In the genomic region with DNA sequence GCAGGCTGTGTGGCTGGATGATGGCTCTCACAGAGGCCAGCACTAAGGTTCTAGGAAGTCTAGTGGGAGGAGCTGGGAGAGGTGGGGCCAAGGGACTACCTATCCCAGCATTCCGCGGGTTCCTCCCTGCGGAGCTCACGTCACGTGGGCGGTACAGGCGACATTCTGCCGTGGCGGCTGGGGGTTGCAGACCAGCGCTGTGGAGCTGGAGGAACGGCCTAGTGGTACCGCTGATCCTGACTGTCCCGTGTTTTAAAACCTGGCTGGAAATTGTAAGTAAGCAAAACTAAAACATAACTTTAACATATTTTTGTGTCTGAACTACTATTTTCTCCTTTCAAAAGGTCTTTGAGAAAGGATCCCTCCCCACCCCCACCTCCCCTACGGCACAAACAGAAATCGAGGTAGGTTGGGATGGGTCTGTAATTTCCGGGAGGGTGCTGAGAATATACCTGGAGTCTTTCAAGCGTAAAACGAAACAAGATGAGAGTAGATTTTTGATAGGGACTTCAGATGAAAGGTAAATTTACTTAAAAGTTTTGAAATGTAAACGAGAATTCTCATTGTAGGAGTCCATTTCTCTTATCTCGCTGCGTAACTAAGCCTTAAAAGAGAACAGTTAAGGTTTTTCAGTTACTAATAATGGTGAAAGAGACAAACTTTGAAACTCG, we compare ENCODE assay signal across 8 mouse cellular contexts. TPM values are rescaled to one million over a fixed set of nuclear protein-coding genes. Genes with fewer than 3 reads are reported as not detected.
A peak's percentile ranks its signal among the peaks of the same experiment; 100 is the strongest.
DNase-seq lines count a peak whose midpoint lies in the region; ATAC-seq and TF ChIP-seq lines count a peak whose summit lies in the region.

No protein-coding gene starts in this region.

- peak overlapping the region; percentile 68; the same call in 1 of the 2 replicates for H3K27ac ChIP-seq in embryonic facial prominence, embryonic 13.5 days
- H3K27ac ChIP-seq in heart, adult 2 months, result peak overlapping the region; percentile 82
- peak overlapping the region; percentile 51 for H3K27ac ChIP-seq in kidney, adult 2 months (ENCODE audit: insufficient read depth, low read depth, low read length)
- peak overlapping the region; percentile 12; the same call in 1 of the 2 replicates for H3K27ac ChIP-seq in limb, embryonic 12.5 days
- H3K27ac ChIP-seq in midbrain, embryonic 14.5 days (replicated peaks; ENCODE audit: low read depth, low read length), result no peak overlapping the region

- H3K4me1 ChIP-seq in embryonic facial prominence, embryonic 13.5 days, result peaks cover 27% of the 10 kb centered on the region
- H3K4me1 ChIP-seq in heart, adult 2 months (ENCODE audit: control insufficient read depth, insufficient read depth, low read length), result peaks cover 9% of the 10 kb centered on the region
- peaks cover 31% of the 10 kb centered on the region; the same call in 1 of the 2 replicates for H3K4me1 ChIP-seq in kidney, adult 2 months (ENCODE audit: control insufficient read depth, insufficient read depth, low read length)
- H3K4me1 ChIP-seq in limb, embryonic 12.5 days (replicated peaks), result peaks cover 25% of the 10 kb centered on the region
- peaks cover 13% of the 10 kb centered on the region for H3K4me1 ChIP-seq in midbrain, embryonic 14.5 days (ENCODE audit: control insufficient read depth, insufficient read depth, low read length)

- no peaks in the 10 kb centered on the region for H3K9me3 ChIP-seq in embryonic facial prominence, embryonic 13.5 days
- no peaks in the 10 kb centered on the region for H3K9me3 ChIP-seq in limb, embryonic 12.5 days
- H3K9me3 ChIP-seq in midbrain, embryonic 14.5 days (ENCODE audit: control insufficient read depth, low read length), result no peaks in the 10 kb centered on the region

- H3K79me2 ChIP-seq in heart, adult 2 months (replicated peaks; ENCODE audit: control insufficient read depth, insufficient read depth, low read length), result peaks cover 6% of the 10 kb centered on the region

- peak; percentile 97 for DNase-seq in 416B (ENCODE audit: low read depth)
- peak; percentile 57 to 81 for DNase-seq in adrenal gland, postnatal 4 days (ENCODE audit: low spot score in 2 of 2)
- DNase-seq in heart, adult 2 months, result peak; percentile 91 to 93
- peak; percentile 97 for DNase-seq in kidney, adult 2 months
- peak; percentile 95 for DNase-seq in midbrain, embryonic 14.5 days
- DNase-seq in spleen, adult 12 weeks (ENCODE audit: low spot score), result peak; percentile 86

- peak; percentile 22; the same call in 1 of the 2 replicates for TF ChIP-seq CTCF in heart, adult 2 months (IDR thresholded peaks at IDR 0.05)
- 0 out of 2 replicates have a peak, but pooled peaks have one; percentile 3 for TF ChIP-seq CTCF in kidney, adult 2 months (conservative IDR thresholded peaks at IDR 0.05; ENCODE audit: insufficient read depth, insufficient read length, low read depth, low read length)

- peak; percentile 87 for ATAC-seq in embryonic facial prominence, embryonic 13.5 days (ENCODE audit: insufficient number of reproducible peaks, insufficient read depth, low FRiP score, low TSS enrichment, low read depth)
- ATAC-seq in limb, embryonic 12.5 days (ENCODE audit: insufficient number of reproducible peaks, insufficient read depth, low FRiP score, low TSS enrichment, low read depth), result peak; percentile 87
- peak; percentile 80 for ATAC-seq in midbrain, embryonic 14.5 days (ENCODE audit: low FRiP score, low TSS enrichment)

- H3K9ac ChIP-seq in embryonic facial prominence, embryonic 13.5 days, result peak overlapping the region; percentile 77
- H3K9ac ChIP-seq in heart, adult 2 months (ENCODE audit: low read depth, low read length), result peak overlapping the region; percentile 39; the same call in 1 of the 2 replicates
- H3K9ac ChIP-seq in limb, embryonic 12.5 days (replicated peaks), result peak overlapping the region; percentile 73
- H3K9ac ChIP-seq in midbrain, embryonic 14.5 days (replicated peaks; ENCODE audit: low read length), result peak overlapping the region; percentile 65

- peaks cover 15% of the 10 kb centered on the region for H3K36me3 ChIP-seq in embryonic facial prominence, embryonic 13.5 days
- peaks cover 32% of the 10 kb centered on the region for H3K36me3 ChIP-seq in heart, adult 2 months (ENCODE audit: control insufficient read depth, insufficient read depth, low read length)
- no peaks in the 10 kb centered on the region; the same call in 1 of the 2 replicates for H3K36me3 ChIP-seq in kidney, adult 2 months (ENCODE audit: control insufficient read depth, insufficient read depth, low read length)
- peaks cover 25% of the 10 kb centered on the region for H3K36me3 ChIP-seq in limb, embryonic 12.5 days
- peaks cover 18% of the 10 kb centered on the region for H3K36me3 ChIP-seq in midbrain, embryonic 14.5 days (ENCODE audit: control insufficient read depth, insufficient read depth, low read length)

- H3K27me3 ChIP-seq in embryonic facial prominence, embryonic 13.5 days, result no peaks in the 10 kb centered on the region
- H3K27me3 ChIP-seq in heart, adult 2 months (ENCODE audit: control insufficient read depth, insufficient read depth, low read length), result no peaks in the 10 kb centered on the region
- H3K27me3 ChIP-seq in kidney, adult 2 months (replicated peaks; ENCODE audit: control insufficient read depth, insufficient read depth, low read length), result no peaks in the 10 kb centered on the region
- no peaks in the 10 kb centered on the region for H3K27me3 ChIP-seq in limb, embryonic 12.5 days
- H3K27me3 ChIP-seq in midbrain, embryonic 14.5 days (ENCODE audit: control insufficient read depth, insufficient read depth, low read length), result no peaks in the 10 kb centered on the region

- under 1% methylated on average over 22 of the region's 22 CpGs for WGBS in embryonic facial prominence, embryonic 13.5 days
- WGBS in heart, adult 2 months, result under 1% methylated on average over 22 of the region's 22 CpGs
- under 1% methylated on average over 22 of the region's 22 CpGs for WGBS in kidney, adult 2 months
- WGBS in limb, embryonic 12.5 days, result 2% methylated on average over 22 of the region's 22 CpGs
- WGBS in midbrain, embryonic 14.5 days, result 1% methylated on average over 22 of the region's 22 CpGs

- peak overlapping the region; percentile 67 for H3K4me3 ChIP-seq in embryonic facial prominence, embryonic 13.5 days
- H3K4me3 ChIP-seq in heart, adult 2 months, result peak overlapping the region; percentile 66
- H3K4me3 ChIP-seq in kidney, adult 2 months (ENCODE audit: insufficient read depth, low read depth, low read length), result peak overlapping the region; percentile 36
- H3K4me3 ChIP-seq in limb, embryonic 12.5 days (replicated peaks), result peak overlapping the region; percentile 59
- H3K4me3 ChIP-seq in midbrain, embryonic 14.5 days (replicated peaks; ENCODE audit: low read depth, low read length), result peak overlapping the region; percentile 61

- H3K4me2 ChIP-seq in embryonic facial prominence, embryonic 13.5 days, result peak overlapping the region; percentile 82
- peak overlapping the region; percentile 79 for H3K4me2 ChIP-seq in limb, embryonic 12.5 days
- H3K4me2 ChIP-seq in midbrain, embryonic 14.5 days (ENCODE audit: low read length), result peak overlapping the region; percentile 52

- intact Hi-C loops in heart, adult 2 months (cut with DNase I), result loop anchor here (5.0 kb wide), 1 partner anchor 676 kb away; a partner anchor contains a TSS

- TF ChIP-seq POLR2A in heart, adult 2 months (IDR thresholded peaks at IDR 0.05; ENCODE audit: insufficient read depth, low read depth, low read length), result peak; percentile 99
- TF ChIP-seq POLR2A in kidney, adult 2 months (IDR thresholded peaks at IDR 0.05; ENCODE audit: low read depth, low read length), result peak; percentile 97

- TF ChIP-seq EP300 in heart, adult 2 months (IDR thresholded peaks at IDR 0.05; ENCODE audit: insufficient read depth, low read depth, low read length), result peak; percentile 79; the same call in 1 of the 2 replicates

RNA-seq across cellular contexts. Expression of a gene that starts 4.6 kb away (rescaled TPM):
- 10 to 100 TPM; 82.4 to 87.5 TPM for total RNA-seq in adrenal gland, postnatal 4 days (2021)
- 43.8 and 48.7 TPM in 2 replicates for polyA plus RNA-seq in embryonic facial prominence, embryonic 13.5 days (2015; fragmentation: Nextera tagmentation; extraction: Ambion mirVana)
- 10 to 100 TPM; 79.9 to 91.2 TPM for total RNA-seq in heart, adult 2 months (2021)
- 33.0 and 51.1 TPM in 2 replicates for polyA plus RNA-seq in heart, adult 2 months (2012; rRNA removed)
- 32.5 and 35.3 TPM in 2 replicates for polyA plus RNA-seq in kidney, adult 2 months (2012; rRNA removed)
- 46.2 and 49.8 TPM in 2 replicates for polyA plus RNA-seq in limb, embryonic 12.5 days (2016; fragmentation: Nextera tagmentation; extraction: Ambion mirVana)
- 19.0 and 21.5 TPM in 2 replicates for polyA plus RNA-seq in midbrain, embryonic 14.5 days (2014; fragmentation: Nextera tagmentation; extraction: Ambion mirVana)

RNA-seq across cellular contexts. Expression of a gene that starts 5.7 kb away (rescaled TPM):
- 100 to 1,000 TPM; 135 to 136 TPM for total RNA-seq in adrenal gland, postnatal 4 days (2021)
- polyA plus RNA-seq in embryonic facial prominence, embryonic 13.5 days (2015; fragmentation: Nextera tagmentation; extraction: Ambion mirVana), result 114 and 117 TPM in 2 replicates
- total RNA-seq in heart, adult 2 months (2021), result 10 to 100 TPM; 40.3 to 42.9 TPM
- polyA plus RNA-seq in heart, adult 2 months (2012; rRNA removed), result 51.0 and 76.1 TPM in 2 replicates
- 84.6 and 85.7 TPM in 2 replicates for polyA plus RNA-seq in kidney, adult 2 months (2012; rRNA removed)
- polyA plus RNA-seq in limb, embryonic 12.5 days (2016; fragmentation: Nextera tagmentation; extraction: Ambion mirVana), result 113 and 124 TPM in 2 replicates
- polyA plus RNA-seq in midbrain, embryonic 14.5 days (2014; fragmentation: Nextera tagmentation; extraction: Ambion mirVana), result 64.8 and 78.1 TPM in 2 replicates
